Mouse (Mus musculus) erythroblast, embryonic 14.5 days (primary cell): ENCODE data around the gene Ddah1.

Experiments
- GATA1 ChIP-seq: IDR thresholded peaks from 2 replicates; pipeline ENCODE4 v1.6.1; 2012; ENCODE audit warnings: low read length, inconsistent platforms, mixed read lengths
- TAL1 ChIP-seq: IDR thresholded peaks from 3 replicates; pipeline ENCODE4 v1.6.1; 2012; ENCODE audit warnings: low read length, inconsistent platforms, mixed read lengths

DNA sequence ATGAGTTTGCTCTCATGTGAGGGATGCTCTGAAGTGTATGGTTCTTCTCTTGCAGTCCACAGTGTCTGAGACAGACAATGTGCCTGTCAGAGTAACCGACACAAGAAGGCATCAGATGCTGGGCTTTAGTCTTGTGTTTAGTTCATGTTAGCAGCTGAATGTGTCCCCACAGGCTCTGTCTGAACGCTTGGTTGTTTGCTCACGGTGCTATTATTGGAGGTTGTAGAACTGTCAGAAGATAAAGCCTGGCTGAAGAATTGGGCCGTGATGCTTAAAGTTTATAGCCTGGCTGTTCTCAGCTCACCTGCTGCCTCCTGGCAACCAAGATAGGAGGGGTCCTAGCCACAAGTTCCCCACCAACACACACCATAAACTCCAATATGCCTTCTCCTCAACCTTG lies 104.0 kb downstream of the Ddah1 start:
- no peak for TF ChIP-seq TAL1
- no peak for TF ChIP-seq GATA1
